Mouse (Mus musculus): ENCODE data around the gene Slc17a8. TPM values are rescaled to one million over a fixed set of nuclear protein-coding genes. Genes with fewer than 3 reads are reported as not detected.
A peak's percentile ranks its signal among the peaks of the same experiment; 100 is the strongest.
"Not testable (repeated sequence)": the region's sequence is repeated elsewhere in the genome, so short reads cannot be mapped to it uniquely, and the experiment has no call there.

The Slc17a8 gene
- polyA plus RNA-seq, 1 experiment, result 3.1 TPM

- TF ChIP-seq POLR2A (IDR thresholded peaks at IDR 0.05; ENCODE audit: borderline replicate concordance, extremely low read depth, insufficient read depth, insufficient read length, poor library complexity, severe bottlenecking) (no peak), CTCF (IDR thresholded peaks at IDR 0.05; ENCODE audit: borderline replicate concordance, extremely low read depth, insufficient read depth, insufficient read length) (no peak)
- no peak for DNase-seq (ENCODE audit: low read depth)
These were observed 32.3 kb downstream of the Slc17a8 start for GRCm38 (mm10) chr10:89588708-89589107.

- DNase-seq (ENCODE audit: low read depth), result no peak
- TF ChIP-seq CTCF (IDR thresholded peaks at IDR 0.05; ENCODE audit: borderline replicate concordance, extremely low read depth, insufficient read depth, insufficient read length), result no peak
- no peak for TF ChIP-seq POLR2A (IDR thresholded peaks at IDR 0.05; ENCODE audit: borderline replicate concordance, extremely low read depth, insufficient read depth, insufficient read length, poor library complexity, severe bottlenecking)
These were observed 36.3 kb downstream of the Slc17a8 start for GRCm38 (mm10) chr10:89584709-89585108.

- DNase-seq (ENCODE audit: low read depth), result no peak
- TF ChIP-seq POLR2A (IDR thresholded peaks at IDR 0.05; ENCODE audit: borderline replicate concordance, extremely low read depth, insufficient read depth, insufficient read length, poor library complexity, severe bottlenecking) (no peak), CTCF (IDR thresholded peaks at IDR 0.05; ENCODE audit: borderline replicate concordance, extremely low read depth, insufficient read depth, insufficient read length) (no peak)
These were observed 42.3 kb downstream of the Slc17a8 start for GRCm38 (mm10) chr10:89578801-89579200.

GRCm38 (mm10) chr10:89577666-89578065, 43.4 kb downstream of the Slc17a8 start:
- no peak for DNase-seq (ENCODE audit: low read depth)
- TF ChIP-seq CTCF (IDR thresholded peaks at IDR 0.05; ENCODE audit: borderline replicate concordance, extremely low read depth, insufficient read depth, insufficient read length) (no peak), POLR2A (IDR thresholded peaks at IDR 0.05; ENCODE audit: borderline replicate concordance, extremely low read depth, insufficient read depth, insufficient read length, poor library complexity, severe bottlenecking) (no peak)

GRCm38 (mm10) chr10:89573421-89573820, 47.6 kb downstream of the Slc17a8 start:
- TF ChIP-seq POLR2A (IDR thresholded peaks at IDR 0.05; ENCODE audit: borderline replicate concordance, extremely low read depth, insufficient read depth, insufficient read length, poor library complexity, severe bottlenecking) (no peak), CTCF (IDR thresholded peaks at IDR 0.05; ENCODE audit: borderline replicate concordance, extremely low read depth, insufficient read depth, insufficient read length) (no peak)
- no peak for DNase-seq (ENCODE audit: low read depth)

- no peak for DNase-seq (ENCODE audit: low read depth)
- TF ChIP-seq CTCF (IDR thresholded peaks at IDR 0.05; ENCODE audit: borderline replicate concordance, extremely low read depth, insufficient read depth, insufficient read length) (no peak), POLR2A (IDR thresholded peaks at IDR 0.05; ENCODE audit: borderline replicate concordance, extremely low read depth, insufficient read depth, insufficient read length, poor library complexity, severe bottlenecking) (no peak)
These were observed 48.1 kb downstream of the Slc17a8 start for GRCm38 (mm10) chr10:89572946-89573345.

GRCm38 (mm10) chr10:89567391-89567790, 53.7 kb downstream of the Slc17a8 start:
- TF ChIP-seq CTCF (IDR thresholded peaks at IDR 0.05; ENCODE audit: borderline replicate concordance, extremely low read depth, insufficient read depth, insufficient read length) (no peak), POLR2A (IDR thresholded peaks at IDR 0.05; ENCODE audit: borderline replicate concordance, extremely low read depth, insufficient read depth, insufficient read length, poor library complexity, severe bottlenecking) (no peak)
- DNase-seq (ENCODE audit: low read depth), result no peak

GRCm38 (mm10) chr10:89565301-89566022, 55.6 kb downstream of the Slc17a8 start:
- no peak for DNase-seq (ENCODE audit: low read depth)
- TF ChIP-seq CTCF (IDR thresholded peaks at IDR 0.05; ENCODE audit: borderline replicate concordance, extremely low read depth, insufficient read depth, insufficient read length) (no peak), POLR2A (IDR thresholded peaks at IDR 0.05; ENCODE audit: borderline replicate concordance, extremely low read depth, insufficient read depth, insufficient read length, poor library complexity, severe bottlenecking) (no peak)

- no peak for DNase-seq (ENCODE audit: low read depth)
- no peak for TF ChIP-seq POLR2A (IDR thresholded peaks at IDR 0.05; ENCODE audit: borderline replicate concordance, extremely low read depth, insufficient read depth, insufficient read length, poor library complexity, severe bottlenecking)
- TF ChIP-seq CTCF (IDR thresholded peaks at IDR 0.05; ENCODE audit: borderline replicate concordance, extremely low read depth, insufficient read depth, insufficient read length), result no peak
These were observed 58.9 kb downstream of the Slc17a8 start for GRCm38 (mm10) chr10:89562113-89562512.

- DNase-seq (ENCODE audit: low read depth), result peak; percentile 65
- no peak for TF ChIP-seq CTCF (IDR thresholded peaks at IDR 0.05; ENCODE audit: borderline replicate concordance, extremely low read depth, insufficient read depth, insufficient read length)
- no peak for TF ChIP-seq POLR2A (IDR thresholded peaks at IDR 0.05; ENCODE audit: borderline replicate concordance, extremely low read depth, insufficient read depth, insufficient read length, poor library complexity, severe bottlenecking)
These were observed 61.7 kb downstream of the Slc17a8 start for GRCm38 (mm10) chr10:89559351-89559750.

GRCm38 (mm10) chr10:89554885-89555284, 66.2 kb downstream of the Slc17a8 start:
- not testable (repeated sequence) for DNase-seq (ENCODE audit: low read depth)

GRCm38 (mm10) chr10:89553855-89554254, 67.2 kb downstream of the Slc17a8 start:
- DNase-seq (ENCODE audit: low read depth), result not testable (repeated sequence)

GRCm38 (mm10) chr10:89553015-89553414, 68.0 kb downstream of the Slc17a8 start:
- TF ChIP-seq POLR2A (IDR thresholded peaks at IDR 0.05; ENCODE audit: borderline replicate concordance, extremely low read depth, insufficient read depth, insufficient read length, poor library complexity, severe bottlenecking) (no peak), CTCF (IDR thresholded peaks at IDR 0.05; ENCODE audit: borderline replicate concordance, extremely low read depth, insufficient read depth, insufficient read length) (no peak)
- no peak for DNase-seq (ENCODE audit: low read depth)
